8 mouse cellular contexts compared by ENCODE assay signal in genomic region chr13:69492876-69493463, GRCm38 (mm10). TPM values are rescaled to one million over a fixed set of nuclear protein-coding genes. Genes with fewer than 3 reads are reported as not detected.
DNase-seq lines count a peak whose midpoint lies in the region; ATAC-seq and TF ChIP-seq lines count a peak whose summit lies in the region.

No protein-coding gene starts in this region.

- peak; percentile 58 for ATAC-seq in intestine, postnatal 0 days
- 0 out of 2 replicates have a peak, but pooled peaks have one; percentile 10 for ATAC-seq in liver, embryonic 15.5 days (ENCODE audit: insufficient read depth)

- H3K9ac ChIP-seq in intestine, postnatal 0 days (ENCODE audit: low read depth, low read length): no peak overlapping the region
- no peak overlapping the region for H3K9ac ChIP-seq in liver, embryonic 15.5 days

- no peak overlapping the region for H3K27ac ChIP-seq in intestine, postnatal 0 days (ENCODE audit: low read depth, low read length)
- H3K27ac ChIP-seq in liver, embryonic 15.5 days (replicated peaks): no peak overlapping the region

- H3K27me3 ChIP-seq in intestine, postnatal 0 days (replicated peaks; ENCODE audit: control insufficient read depth, insufficient read depth, low read length): peaks cover 10% of the 10 kb centered on the region; the same call in 1 of the 2 replicates
- H3K27me3 ChIP-seq in liver, embryonic 15.5 days: peaks cover 23% of the 10 kb centered on the region
- H3K27me3 ChIP-seq in splenic B cell, adult 2 months (ENCODE audit: control insufficient read depth, insufficient read depth, low read length, poor library complexity, severe bottlenecking): no peaks in the 10 kb centered on the region

- 26% methylated on average over 7 of the region's 7 CpGs for WGBS in intestine, postnatal 0 days
- 20% methylated on average over 7 of the region's 7 CpGs for WGBS in liver, embryonic 15.5 days (ENCODE audit: insufficient replicate concordance)

- TF ChIP-seq CTCF in intestine, postnatal 0 days (IDR thresholded peaks at IDR 0.05; ENCODE audit: low read depth): peak; percentile 89

- no peaks in the 10 kb centered on the region for H3K9me3 ChIP-seq in intestine, postnatal 0 days (ENCODE audit: control insufficient read depth)
- H3K9me3 ChIP-seq in liver, embryonic 15.5 days (replicated peaks): no peaks in the 10 kb centered on the region

- no peaks in the 10 kb centered on the region; the same call in 1 of the 2 replicates for H3K4me1 ChIP-seq in intestine, postnatal 0 days (replicated peaks; ENCODE audit: control insufficient read depth, insufficient read depth, low read length)
- H3K4me1 ChIP-seq in liver, embryonic 15.5 days (replicated peaks): no peaks in the 10 kb centered on the region

- no peak overlapping the region for H3K4me3 ChIP-seq in intestine, postnatal 0 days (ENCODE audit: low read depth, low read length)
- H3K4me3 ChIP-seq in liver, embryonic 15.5 days (replicated peaks): no peak overlapping the region

- peaks cover 15% of the 10 kb centered on the region for H3K36me3 ChIP-seq in intestine, postnatal 0 days (ENCODE audit: control insufficient read depth, insufficient read depth)
- peaks cover 21% of the 10 kb centered on the region for H3K36me3 ChIP-seq in liver, embryonic 15.5 days (replicated peaks)
- H3K36me3 ChIP-seq in splenic B cell, adult 2 months (ENCODE audit: control insufficient read depth, insufficient read depth, low read length, poor library complexity, severe bottlenecking): no peaks in the 10 kb centered on the region

- peak; percentile 31 to 72 for DNase-seq in frontal cortex, postnatal 36 days (ENCODE audit: low spot score in 2 of 2)
- DNase-seq in frontal cortex, postnatal 25 days (ENCODE audit: low spot score in 2 of 2): no peak
- DNase-seq in 416B (ENCODE audit: low read depth): peak; percentile 82
- DNase-seq in adipocyte (ENCODE audit: low spot score): peak; percentile 62
- DNase-seq in embryo, embryonic 10.5 days (ENCODE audit: low spot score): peak; percentile 85
- peak; percentile 63 for DNase-seq in splenic B cell, adult 2 months (ENCODE audit: low read depth, low spot score)

- H3K4me2 ChIP-seq in intestine, postnatal 0 days (replicated peaks; ENCODE audit: low read depth): no peak overlapping the region
- no peak overlapping the region for H3K4me2 ChIP-seq in liver, embryonic 15.5 days

RNA-seq across cellular contexts. Expression of gene Nsun2, which starts 40.6 kb away (rescaled TPM):
- 35.0 and 38.8 TPM in 2 replicates for polyA plus RNA-seq in intestine, postnatal 0 days (2015; fragmentation: Nextera tagmentation; extraction: Ambion mirVana)
- 82.4 and 84.3 TPM in 2 replicates for polyA plus RNA-seq in liver, embryonic 15.5 days (2015; fragmentation: Nextera tagmentation; extraction: Ambion mirVana)

RNA-seq across cellular contexts. Expression of gene Tent4a, which starts 41.4 kb away (rescaled TPM):
- 2.3 and 2.7 TPM in 2 replicates for polyA plus RNA-seq in intestine, postnatal 0 days (2015; fragmentation: Nextera tagmentation; extraction: Ambion mirVana)
- 2.0 and 2.8 TPM in 2 replicates for polyA plus RNA-seq in liver, embryonic 15.5 days (2015; fragmentation: Nextera tagmentation; extraction: Ambion mirVana)

Comparison
In these comparisons a context has a peak if more than half of its experiments do, and no peak if none do; other contexts are left out.
1. DNase-seq: peak in frontal cortex, postnatal 36 days (2 of 2), 416B (single experiment), adipocyte (single experiment), embryo, embryonic 10.5 days (single experiment) and splenic B cell, adult 2 months (single experiment); none in frontal cortex, postnatal 25 days (0 of 2).